Mouse (Mus musculus) CH12.LX (cell line): ENCODE data around the gene Rnase12. TPM values are rescaled to one million over a fixed set of nuclear protein-coding genes. Genes with fewer than 3 reads are reported as not detected.

ENCODE experiments used
- DNase-seq: peaks from one replicate; pipeline ENCODE4 v3.0.0-alpha.2; 2013; ENCODE audit errors: extremely low read depth
- H3K27ac ChIP-seq: 2 replicates; pipeline ENCODE4 v1.5.1; 2012; ENCODE audit warnings: low read depth, mild to moderate bottlenecking, control low read depth, moderate library complexity; ENCODE audit not compliant: insufficient read depth
- H3K27me3 ChIP-seq: replicated peaks from 2 replicates; pipeline ENCODE3; 2012; ENCODE audit warnings: inconsistent platforms
- H3K36me3 ChIP-seq, 2 experiments: replicated peaks in 1 of 2; 2 replicates each; pipeline versions ENCODE3 to v1.6.1; 2012; ENCODE audit warnings: inconsistent platforms in 1 of 2, low read length in 1 of 2, mild to moderate bottlenecking in 1 of 2, mixed read lengths in 1 of 2, moderate library complexity in 1 of 2; ENCODE audit not compliant: control insufficient read depth in 1 of 2, insufficient read depth in 1 of 2
- H3K4me1 ChIP-seq, 2 experiments: 2 replicates each; pipeline ENCODE4 v1.6.1; 2012; ENCODE audit warnings: inconsistent platforms in 1 of 2, moderate library complexity in 1 of 2; ENCODE audit not compliant: insufficient read depth in 2 of 2, control insufficient read depth in 1 of 2
- H3K4me2 ChIP-seq: 2 replicates; pipeline ENCODE4 v1.6.1; 2012; ENCODE audit warnings: low read depth, mild to moderate bottlenecking, control low read depth; ENCODE audit not compliant: poor library complexity, insufficient read depth, severe bottlenecking
- H3K4me3 ChIP-seq, 3 experiments: fragments of 150-350 bp in 1 of 3; sonication (generic) in 1 of 3; replicated peaks in 1 of 3; 2 replicates each; pipeline versions ENCODE3 to v1.5.1; 2011 to 2012; ENCODE audit warnings: low read depth in 2 of 3, low read length in 2 of 3, mild to moderate bottlenecking in 2 of 3, moderate library complexity in 2 of 3, control low read depth in 1 of 3, improper control_type of control experiment in 1 of 3, inconsistent platforms in 1 of 3, mixed read lengths in 1 of 3; ENCODE audit not compliant: poor library complexity in 1 of 3
- H3K79me2 ChIP-seq: replicated peaks from 2 replicates; pipeline ENCODE4 v1.6.1; 2012; ENCODE audit warnings: mild to moderate bottlenecking, moderate library complexity; ENCODE audit not compliant: control insufficient read depth, poor library complexity, insufficient read depth, severe bottlenecking; ENCODE audit errors: extremely low read depth
- H3K9ac ChIP-seq: 2 replicates; pipeline ENCODE4 v1.6.1; 2012; ENCODE audit warnings: low read depth, mild to moderate bottlenecking, control low read depth, moderate library complexity; ENCODE audit not compliant: insufficient read depth
- H3K9me3 ChIP-seq: replicated peaks from 2 replicates; pipeline ENCODE3; 2012; ENCODE audit warnings: low read length, inconsistent platforms, mixed read lengths
- CHD2 ChIP-seq: IDR thresholded peaks from 2 replicates; pipeline ENCODE4 v1.6.1; 2011; ENCODE audit warnings: low read length, improper control_type of control experiment
- E2F4 ChIP-seq: IDR thresholded peaks from 2 replicates; pipeline ENCODE4 v1.6.1; 2011; ENCODE audit warnings: low read depth, low read length, improper control_type of control experiment; ENCODE audit not compliant: insufficient replicate concordance
- ETS1 ChIP-seq: conservative IDR thresholded peaks from 2 replicates; pipeline ENCODE4 v1.6.1; 2012; ENCODE audit warnings: low read depth, mild to moderate bottlenecking, inconsistent platforms, low read length, improper control_type of control experiment, moderate library complexity
- HCFC1 ChIP-seq: IDR thresholded peaks from 2 replicates; pipeline ENCODE4 v1.6.1; 2012; ENCODE audit warnings: low read depth, mild to moderate bottlenecking, inconsistent platforms, low read length, improper control_type of control experiment
- IRF4 ChIP-seq: IDR thresholded peaks from 2 replicates; pipeline ENCODE4 v1.6.1; 2014; ENCODE audit warnings: low read depth, mild to moderate bottlenecking, inconsistent platforms, low read length, improper control_type of control experiment
- JUND ChIP-seq: conservative IDR thresholded peaks from 2 replicates; pipeline ENCODE4 v1.6.1; 2011; ENCODE audit warnings: low read depth, low read length, improper control_type of control experiment
- KAT2A ChIP-seq: IDR thresholded peaks from 2 replicates; pipeline ENCODE4 v1.6.1; 2012; ENCODE audit warnings: low read length, improper control_type of control experiment, inconsistent platforms; ENCODE audit not compliant: insufficient replicate concordance
- MAFK ChIP-seq: IDR thresholded peaks from 2 replicates; pipeline ENCODE4 v1.6.1; 2011; ENCODE audit warnings: low read length, improper control_type of control experiment; ENCODE audit not compliant: insufficient replicate concordance
- MAX ChIP-seq: IDR thresholded peaks from 2 replicates; pipeline ENCODE4 v1.6.1; 2011; ENCODE audit warnings: low read length, improper control_type of control experiment
- MAZ ChIP-seq: IDR thresholded peaks from 2 replicates; pipeline ENCODE4 v1.6.1; 2012; ENCODE audit warnings: low read depth, mild to moderate bottlenecking, inconsistent platforms, low read length, improper control_type of control experiment, moderate library complexity
- MEF2A ChIP-seq: IDR thresholded peaks from 2 replicates; pipeline ENCODE4 v1.6.1; 2014; ENCODE audit warnings: low read depth, mild to moderate bottlenecking, inconsistent platforms, low read length, improper control_type of control experiment, borderline replicate concordance
- PAX5 ChIP-seq: IDR thresholded peaks from 2 replicates; pipeline ENCODE4 v1.6.1; 2012; ENCODE audit warnings: low read length, inconsistent platforms, mixed read lengths
- POLR2A ChIP-seq: IDR thresholded peaks from 2 replicates; pipeline ENCODE4 v1.6.1; 2011; ENCODE audit warnings: low read depth, mild to moderate bottlenecking, improper control_type of control experiment, low read length
- RAD21 ChIP-seq: IDR thresholded peaks from 2 replicates; pipeline ENCODE4 v1.6.1; 2011; ENCODE audit warnings: low read depth, mild to moderate bottlenecking, low read length, improper control_type of control experiment, moderate library complexity
- SMC3 ChIP-seq: IDR thresholded peaks from 2 replicates; pipeline ENCODE4 v1.6.1; 2011; ENCODE audit warnings: low read depth, low read length, improper control_type of control experiment
- TBP ChIP-seq: conservative IDR thresholded peaks from 2 replicates; pipeline ENCODE4 v1.6.1; 2011; ENCODE audit warnings: low read depth, low read length, improper control_type of control experiment
- UBTF ChIP-seq: IDR thresholded peaks from 2 replicates; pipeline ENCODE4 v1.6.1; 2012; ENCODE audit warnings: low read depth, mild to moderate bottlenecking, inconsistent platforms, low read length, improper control_type of control experiment, moderate library complexity
- USF1 ChIP-seq: IDR thresholded peaks from 2 replicates; pipeline ENCODE4 v1.6.1; 2014; ENCODE audit warnings: low read depth, mild to moderate bottlenecking, inconsistent platforms, low read length, improper control_type of control experiment
- USF2 ChIP-seq: conservative IDR thresholded peaks from 2 replicates; pipeline ENCODE4 v1.6.1; 2011; ENCODE audit warnings: low read depth, low read length, improper control_type of control experiment
- ZC3H11A ChIP-seq: IDR thresholded peaks from 2 replicates; pipeline ENCODE4 v1.6.1; 2012; ENCODE audit warnings: low read depth, mild to moderate bottlenecking, inconsistent platforms, low read length, improper control_type of control experiment
- ZMIZ1 ChIP-seq: IDR thresholded peaks from 2 replicates; pipeline ENCODE4 v1.6.1; 2012; ENCODE audit warnings: low read depth, mild to moderate bottlenecking, inconsistent platforms, low read length, improper control_type of control experiment
- ZNF384 ChIP-seq: IDR thresholded peaks from 2 replicates; pipeline ENCODE4 v1.6.1; 2012; ENCODE audit warnings: low read depth, low read length, improper control_type of control experiment, inconsistent platforms
- dilution Hi-C: fragments of 300-500 bp; cut with MboI; formaldehyde crosslinking; loops from 2 replicates; pipeline ENCODE4 v1.14.3; 2020; ENCODE audit warnings: low sequenced_read_pairs; ENCODE audit not compliant: extremely low pct_unique_long_range_greater_than_20kb, extremely low pct_ligation_motif_present
- in situ Hi-C: fragments of 300-500 bp; cut with MboI; formaldehyde crosslinking; loops from 3 replicates; pipeline ENCODE4 v1.14.3; 2019; ENCODE audit warnings: low sequenced_read_pairs, low pct_ligation_motif_present, low pct_unique_long_range_greater_than_20kb, mixed read lengths
- polyA plus RNA-seq: library from polyadenylated mRNA; unstranded; fragments of >175 nt; gene quantifications from 2 replicates; pipeline ENCODE4 v1.2.1, GENCODE M21; 2012; ENCODE audit warnings: low read depth; ENCODE audit not compliant: insufficient read length
- total RNA-seq, 2 experiments: library from RNA; depleted of rRNA; stranded (reverse); fragments of 300-350 nt in 1 of 2; fragments of >200 nt in 1 of 2; gene quantifications; 2 replicates each; pipeline ENCODE4 v1.2.3; 2012 to 2014

Rnase12 gene
- total and polyA plus RNA-seq, 3 experiments = 0.38 TPM; not detected in 2

GRCm38 (mm10) chr14:51085911-51086310 is 28.4 kb upstream of the Rnase12 start:
- in situ Hi-C loops = no loop called here
- Histone ChIP-seq H3K4me1 (peaks cover 3 to 29% of the 10 kb centered on the region in 2 experiments; a peak in 3 of 4 replicates), H3K27ac (no peak overlapping the region), H3K4me2 (no peak overlapping the region), H3K27me3 (peaks cover 5% of the 10 kb centered on the region), H3K9me3 (no peaks in the 10 kb centered on the region), H3K9ac (no peak overlapping the region), H3K36me3 (no peaks in the 10 kb centered on the region), H3K79me2 (no peaks in the 10 kb centered on the region), H3K4me3 (no peak overlapping the region)
- DNase-seq = no peak
- dilution Hi-C loops = no loop called here
- TF ChIP-seq ZNF384 = no peak
- no peak for TF ChIP-seq MAFK
- no peak for TF ChIP-seq IRF4
- TF ChIP-seq E2F4 = no peak
- no peak for TF ChIP-seq MAZ
- TF ChIP-seq USF1 = no peak
- TF ChIP-seq SMC3 = no peak
- no peak for TF ChIP-seq HCFC1
- TF ChIP-seq TBP = no peak
- TF ChIP-seq USF2 = no peak
- TF ChIP-seq POLR2A = no peak
- TF ChIP-seq CHD2 = no peak
- TF ChIP-seq ETS1 = no peak
- no peak for TF ChIP-seq MEF2A
- no peak for TF ChIP-seq MAX
- TF ChIP-seq UBTF = no peak
- TF ChIP-seq PAX5 = no peak
- TF ChIP-seq KAT2A = no peak
- TF ChIP-seq, all 38 proteins: peak for 0

GRCm38 (mm10) chr14:51085086-51085485 is 27.6 kb upstream of the Rnase12 start:
- dilution Hi-C loops = no loop called here

More at GRCm38 (mm10) chr14:51085086-51085485, 27.6 kb upstream of the Rnase12 start:
- DNase-seq = no peak
- no peaks in the 10 kb centered on the region for H3K79me2 ChIP-seq
- H3K4me1 ChIP-seq = peaks cover 4 to 29% of the 10 kb centered on the region in 2 experiments; a peak in 3 of 4 replicates
- H3K36me3 ChIP-seq = no peaks in the 10 kb centered on the region
- no peaks in the 10 kb centered on the region for H3K9me3 ChIP-seq
- TF ChIP-seq JUND (no peak), RAD21 (no peak), ZC3H11A (no peak), ZMIZ1 (no peak), MAFK (0 out of 2 replicates have a peak, but pooled peaks have one; percentile 36), UBTF (no peak)
- TF ChIP-seq, all 38 proteins: peak for 1
- no peak overlapping the region for H3K4me3 ChIP-seq
- in situ Hi-C loops = no loop called here
- H3K27ac ChIP-seq = no peak overlapping the region
- no peak overlapping the region for H3K4me2 ChIP-seq
- peaks cover 5% of the 10 kb centered on the region for H3K27me3 ChIP-seq
- H3K9ac ChIP-seq = no peak overlapping the region
